Mouse (Mus musculus): ENCODE results near the gene Dglucy. TPM values are rescaled to one million over a fixed set of nuclear protein-coding genes. Genes with fewer than 3 reads are reported as not detected.

The Dglucy gene
- total RNA-seq (2022), result 1 to 10 TPM; 7.4 to 9.8 (median 8.0) TPM

GRCm38 (mm10) chr12:100778934-100779865 is at the start of gene Dglucy:
Gene Dglucy (plus strand): TSS chr12:100779057.
- DNase-seq (ENCODE audit: low spot score in 2 of 2), result peak; percentile 87 to 88

- no peak for DNase-seq (ENCODE audit: low spot score in 2 of 2)
Measured at GRCm38 (mm10) chr12:100735156-100735555, 43.7 kb upstream of the Dglucy start.

GRCm38 (mm10) chr12:100735581-100735980 is 43.3 kb upstream of the Dglucy start:
- no peak for DNase-seq (ENCODE audit: low spot score in 2 of 2)

GRCm38 (mm10) chr12:100738498-100738897 is 40.4 kb upstream of the Dglucy start:
- DNase-seq (ENCODE audit: low spot score in 2 of 2), result no peak

GRCm38 (mm10) chr12:100739011-100739570 is 39.8 kb upstream of the Dglucy start:
- no peak for DNase-seq (ENCODE audit: low spot score in 2 of 2)

- DNase-seq (ENCODE audit: low spot score in 2 of 2), result no peak
Measured at GRCm38 (mm10) chr12:100740313-100740712, 38.5 kb upstream of the Dglucy start.

- DNase-seq (ENCODE audit: low spot score in 2 of 2), result no peak
Measured at GRCm38 (mm10) chr12:100742468-100742867, 36.4 kb upstream of the Dglucy start.

GRCm38 (mm10) chr12:100752977-100753376 is 25.9 kb upstream of the Dglucy start:
- DNase-seq (ENCODE audit: low spot score in 2 of 2), result no peak

- DNase-seq (ENCODE audit: low spot score in 2 of 2), result no peak
Measured at GRCm38 (mm10) chr12:100753716-100754115, 25.1 kb upstream of the Dglucy start.

GRCm38 (mm10) chr12:100757427-100757826 is 21.4 kb upstream of the Dglucy start:
- DNase-seq (ENCODE audit: low spot score in 2 of 2), result no peak

- peak; percentile 38 to 44 for DNase-seq (ENCODE audit: low spot score in 2 of 2)
Measured at GRCm38 (mm10) chr12:100762663-100763425, 16.0 kb upstream of the Dglucy start.

GRCm38 (mm10) chr12:100764329-100765018 is 14.4 kb upstream of the Dglucy start:
- DNase-seq (ENCODE audit: low spot score in 2 of 2), result no peak

- no peak for DNase-seq (ENCODE audit: low spot score in 2 of 2)
Measured at GRCm38 (mm10) chr12:100769871-100770270, 9.0 kb upstream of the Dglucy start.

GRCm38 (mm10) chr12:100770765-100771164 is 8.1 kb upstream of the Dglucy start:
- no peak for DNase-seq (ENCODE audit: low spot score in 2 of 2)

- peak in 1 of 2 experiments; percentile 38 for DNase-seq (ENCODE audit: low spot score in 2 of 2)
Measured at GRCm38 (mm10) chr12:100772230-100772984, 6.5 kb upstream of the Dglucy start.

- DNase-seq (ENCODE audit: low spot score in 2 of 2), result no peak
Measured at GRCm38 (mm10) chr12:100774756-100775155, 4.1 kb upstream of the Dglucy start.

- no peak for DNase-seq (ENCODE audit: low spot score in 2 of 2)
Measured at GRCm38 (mm10) chr12:100775291-100775690, 3.6 kb upstream of the Dglucy start.

- no peak for DNase-seq (ENCODE audit: low spot score in 2 of 2)
Measured at GRCm38 (mm10) chr12:100775911-100776581, 2.8 kb upstream of the Dglucy start.

GRCm38 (mm10) chr12:100776991-100777390 is 1.9 kb upstream of the Dglucy start:
- no peak for DNase-seq (ENCODE audit: low spot score in 2 of 2)
